Mouse (Mus musculus) heart, embryonic 15.5 days (tissue): ENCODE measurements around the gene Ube4b. TPM values are rescaled to one million over a fixed set of nuclear protein-coding genes. Genes with fewer than 3 reads are reported as not detected.

Source experiments
- ATAC-seq: fragments of 200-750 bp; cut with Nextera tagmentation; replicated peaks from 2 replicates; pipeline ENCODE4 v1.8.0; 2017; ENCODE audit warnings: low read depth, moderate TSS enrichment; ENCODE audit not compliant: insufficient number of reproducible peaks, insufficient read depth, low FRiP score
- H3K27ac ChIP-seq: fragments of 300-500 bp; sonication (generic); 2 replicates; pipeline ENCODE4 v1.5.1; 2015; ENCODE audit warnings: mild to moderate bottlenecking, inconsistent platforms
- H3K27me3 ChIP-seq: fragments of 300-500 bp; sonication (generic); 2 replicates; pipeline ENCODE4 v1.6.1; 2015; ENCODE audit warnings: inconsistent platforms
- H3K36me3 ChIP-seq: fragments of 300-500 bp; sonication (generic); 2 replicates; pipeline ENCODE4 v1.6.1; 2015; ENCODE audit warnings: mild to moderate bottlenecking, inconsistent platforms
- H3K4me1 ChIP-seq: fragments of 300-500 bp; sonication (generic); replicated peaks from 2 replicates; pipeline ENCODE4 v1.6.1; 2015; ENCODE audit warnings: inconsistent platforms
- H3K4me2 ChIP-seq: fragments of 300-500 bp; sonication (generic); 2 replicates; pipeline ENCODE4 v1.6.1; 2015; ENCODE audit warnings: inconsistent platforms, mild to moderate bottlenecking, moderate library complexity
- H3K4me3 ChIP-seq: fragments of 300-500 bp; sonication (generic); 2 replicates; pipeline ENCODE4 v1.5.1; 2015; ENCODE audit warnings: mild to moderate bottlenecking, inconsistent platforms
- H3K9ac ChIP-seq: fragments of 300-500 bp; sonication (generic); 2 replicates; pipeline ENCODE4 v1.6.1; 2015; ENCODE audit warnings: mild to moderate bottlenecking, inconsistent platforms
- H3K9me3 ChIP-seq: fragments of 300-500 bp; sonication (generic); replicated peaks from 2 replicates; pipeline ENCODE4 v1.6.1; 2016; ENCODE audit warnings: inconsistent platforms
- WGBS: fragments of 180-500 bp; shearing (Covaris S2); methylation state at CpG from one replicate; pipeline ENCODE4 v1.1.7; 2015; ENCODE audit warnings: mixed read lengths; 5-methylcytosine and 5-hydroxymethylcytosine counted together
- polyA plus RNA-seq: library from polyadenylated mRNA; unstranded; fragments of >200 nt; fragmentation: Nextera tagmentation; extraction: Ambion mirVana; gene quantifications from 2 replicates; pipeline ENCODE4 v1.2.1, GENCODE M21; 2015

Gene Ube4b
- polyA plus RNA-seq, 1 experiment from 2014 or later, result 27.2 TPM

GRCm38 (mm10) chr4:149357982-149358381 is 68.6 kb downstream of the Ube4b start:
- WGBS, result 92% methylated on average over 5 of the region's 5 CpGs
- Histone ChIP-seq H3K36me3 (peaks cover 87% of the 10 kb centered on the region), H3K4me3 (no peak overlapping the region), H3K9ac (no peak overlapping the region), H3K27me3 (no peaks in the 10 kb centered on the region), H3K9me3 (no peaks in the 10 kb centered on the region), H3K4me1 (no peaks in the 10 kb centered on the region), H3K4me2 (no peak overlapping the region), H3K27ac (no peak overlapping the region)
- no peak for ATAC-seq

GRCm38 (mm10) chr4:149354671-149355070 is 71.9 kb downstream of the Ube4b start:
- no peaks in the 10 kb centered on the region for H3K27me3 ChIP-seq
- ATAC-seq, result no peak
- peaks cover 94% of the 10 kb centered on the region for H3K36me3 ChIP-seq
- no peaks in the 10 kb centered on the region for H3K9me3 ChIP-seq
- H3K27ac ChIP-seq, result no peak overlapping the region
- no peak overlapping the region for H3K9ac ChIP-seq
- 93% methylated on average over 8 of the region's 8 CpGs for WGBS
- H3K4me2 ChIP-seq, result no peak overlapping the region
- 0 out of 2 replicates have a peak, but pooled peaks cover 2% of the 10 kb centered on the region for H3K4me1 ChIP-seq
- H3K4me3 ChIP-seq, result no peak overlapping the region

GRCm38 (mm10) chr4:149351596-149352150 is 74.9 kb downstream of the Ube4b start:
- Histone ChIP-seq H3K27ac (no peak overlapping the region), H3K9ac (no peak overlapping the region), H3K4me2 (no peak overlapping the region), H3K27me3 (no peaks in the 10 kb centered on the region), H3K36me3 (peaks cover 92% of the 10 kb centered on the region), H3K4me3 (no peak overlapping the region), H3K4me1 (peaks cover 3% of the 10 kb centered on the region), H3K9me3 (no peaks in the 10 kb centered on the region)
- 55% methylated on average over 8 of the region's 8 CpGs for WGBS
- no peak for ATAC-seq

DNA sequence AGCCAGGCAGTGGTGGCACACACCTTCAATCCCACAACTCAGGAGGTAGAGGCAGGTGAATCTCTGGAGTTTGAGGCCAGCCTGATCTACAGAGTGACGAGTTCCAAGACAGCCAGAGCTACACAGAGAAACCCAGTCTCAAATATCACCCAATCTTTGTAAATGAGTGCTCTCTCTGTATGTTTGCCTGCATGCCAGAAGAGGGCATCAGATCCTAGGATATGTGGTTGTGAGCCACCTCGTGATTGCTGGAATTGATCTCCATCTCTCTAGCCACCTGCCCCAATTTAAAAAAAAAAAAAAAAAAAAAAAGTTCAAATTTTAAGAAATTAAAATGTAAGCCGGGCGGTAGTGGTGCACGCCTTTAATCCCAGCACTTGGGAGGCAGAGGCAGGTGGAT is 77.6 kb downstream of the Ube4b start:
- no peak for ATAC-seq
- WGBS, result 84% methylated on average over 5 of the region's 5 CpGs
- no peak overlapping the region for H3K4me2 ChIP-seq

GRCm38 (mm10) chr4:149345873-149346272 is 80.7 kb downstream of the Ube4b start:
- Histone ChIP-seq H3K4me3 (no peak overlapping the region), H3K27me3 (no peaks in the 10 kb centered on the region), H3K9ac (no peak overlapping the region), H3K4me2 (no peak overlapping the region), H3K36me3 (peaks cover 68% of the 10 kb centered on the region), H3K4me1 (peaks cover 22% of the 10 kb centered on the region), H3K27ac (peak overlapping the region; percentile 35), H3K9me3 (no peaks in the 10 kb centered on the region)
- peak; percentile 32 for ATAC-seq
- 42% methylated on average over 5 of the region's 5 CpGs for WGBS

More for the DNA sequence above, 77.6 kb downstream of the Ube4b start:
- H3K9me3 ChIP-seq, result no peaks in the 10 kb centered on the region
- no peak overlapping the region for H3K9ac ChIP-seq
- H3K36me3 ChIP-seq, result peaks cover 76% of the 10 kb centered on the region
- H3K4me3 ChIP-seq, result no peak overlapping the region
- no peaks in the 10 kb centered on the region for H3K27me3 ChIP-seq
- no peak overlapping the region for H3K27ac ChIP-seq
- peaks cover 20% of the 10 kb centered on the region for H3K4me1 ChIP-seq

DNA sequence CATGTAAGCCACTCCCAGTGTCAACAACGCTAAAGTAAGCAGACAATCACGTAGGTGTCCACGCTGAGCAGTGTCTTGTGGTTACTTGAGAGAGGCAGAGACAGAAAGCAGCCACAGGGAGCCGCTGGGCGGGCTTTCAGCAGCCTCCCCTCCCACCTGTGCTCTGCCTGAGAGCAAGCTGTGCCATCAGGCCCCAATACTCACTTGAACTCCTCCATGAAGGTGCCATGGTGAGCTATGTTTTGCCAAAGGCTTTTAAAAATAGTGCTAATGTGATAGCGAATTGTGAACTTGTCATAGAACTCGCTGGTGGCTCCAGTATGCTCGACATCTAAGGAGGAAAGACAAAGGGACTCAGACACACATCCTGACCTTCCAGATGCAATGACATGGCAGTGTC is 82.2 kb downstream of the Ube4b start:
- H3K36me3 ChIP-seq, result peaks cover 52% of the 10 kb centered on the region
- no peak for ATAC-seq
- WGBS, result 66% methylated on average over 8 of the region's 8 CpGs
- H3K27me3 ChIP-seq, result no peaks in the 10 kb centered on the region
- H3K4me1 ChIP-seq, result peaks cover 36% of the 10 kb centered on the region
- no peaks in the 10 kb centered on the region for H3K9me3 ChIP-seq
- no peak overlapping the region for H3K4me2 ChIP-seq
- no peak overlapping the region for H3K9ac ChIP-seq
- H3K27ac ChIP-seq, result no peak overlapping the region
- no peak overlapping the region for H3K4me3 ChIP-seq

DNA sequence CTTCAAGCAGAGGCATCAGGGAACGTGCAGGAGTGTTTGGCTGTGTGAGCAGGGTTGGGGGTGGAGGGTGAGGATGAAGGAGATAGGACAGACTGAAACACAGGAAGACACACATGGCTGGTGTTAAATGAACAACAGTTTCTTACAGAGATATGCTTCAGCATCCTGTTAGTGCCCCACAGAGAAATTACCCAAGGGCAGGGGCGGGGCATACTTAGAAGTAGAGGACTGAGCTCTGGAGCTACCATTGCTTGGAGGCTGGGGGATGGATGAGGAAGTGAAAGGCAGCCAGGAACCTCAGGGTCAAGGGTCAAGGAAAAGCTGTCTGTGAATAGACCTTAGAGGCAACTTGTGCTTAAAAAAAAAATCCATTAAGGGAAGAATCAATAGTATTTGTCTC is 85.9 kb downstream of the Ube4b start:
- Histone ChIP-seq H3K9me3 (no peaks in the 10 kb centered on the region), H3K27ac (0 out of 2 replicates have a peak overlapping the region, but pooled peaks have one; percentile 18), H3K4me1 (peaks cover 45% of the 10 kb centered on the region), H3K9ac (no peak overlapping the region), H3K4me2 (no peak overlapping the region), H3K4me3 (no peak overlapping the region), H3K27me3 (no peaks in the 10 kb centered on the region), H3K36me3 (peaks cover 44% of the 10 kb centered on the region)
- ATAC-seq, result no peak
- WGBS, result 54% methylated on average over 2 of the region's 2 CpGs

GRCm38 (mm10) chr4:149339426-149340214 is 86.9 kb downstream of the Ube4b start:
- no peak overlapping the region for H3K4me2 ChIP-seq
- H3K27me3 ChIP-seq, result no peaks in the 10 kb centered on the region
- peaks cover 53% of the 10 kb centered on the region for H3K36me3 ChIP-seq
- ATAC-seq, result no peak
- H3K9me3 ChIP-seq, result no peaks in the 10 kb centered on the region
- H3K27ac ChIP-seq, result 0 out of 2 replicates have a peak overlapping the region, but pooled peaks have one; percentile 18
- 58% methylated on average over 5 of the region's 5 CpGs for WGBS
- H3K9ac ChIP-seq, result no peak overlapping the region
- peaks cover 39% of the 10 kb centered on the region for H3K4me1 ChIP-seq
- no peak overlapping the region for H3K4me3 ChIP-seq

GRCm38 (mm10) chr4:149338137-149338536 is 88.4 kb downstream of the Ube4b start:
- H3K9ac ChIP-seq, result no peak overlapping the region
- peaks cover 60% of the 10 kb centered on the region for H3K36me3 ChIP-seq
- peaks cover 35% of the 10 kb centered on the region for H3K4me1 ChIP-seq
- H3K4me3 ChIP-seq, result no peak overlapping the region
- no peak overlapping the region for H3K27ac ChIP-seq
- 59% methylated on average over 2 of the region's 2 CpGs for WGBS
- no peaks in the 10 kb centered on the region for H3K9me3 ChIP-seq
- ATAC-seq, result no peak
- H3K4me2 ChIP-seq, result no peak overlapping the region
- H3K27me3 ChIP-seq, result no peaks in the 10 kb centered on the region

- no peak overlapping the region for H3K4me2 ChIP-seq
- H3K4me3 ChIP-seq, result no peak overlapping the region
- H3K9me3 ChIP-seq, result no peaks in the 10 kb centered on the region
- 34% methylated on average over 9 of the region's 9 CpGs for WGBS
- H3K9ac ChIP-seq, result no peak overlapping the region
- H3K27ac ChIP-seq, result no peak overlapping the region
- H3K4me1 ChIP-seq, result peaks cover 35% of the 10 kb centered on the region
- H3K36me3 ChIP-seq, result peaks cover 60% of the 10 kb centered on the region
- no peaks in the 10 kb centered on the region for H3K27me3 ChIP-seq
- no peak for ATAC-seq
Measured at GRCm38 (mm10) chr4:149337353-149337752, 89.2 kb downstream of the Ube4b start.

DNA sequence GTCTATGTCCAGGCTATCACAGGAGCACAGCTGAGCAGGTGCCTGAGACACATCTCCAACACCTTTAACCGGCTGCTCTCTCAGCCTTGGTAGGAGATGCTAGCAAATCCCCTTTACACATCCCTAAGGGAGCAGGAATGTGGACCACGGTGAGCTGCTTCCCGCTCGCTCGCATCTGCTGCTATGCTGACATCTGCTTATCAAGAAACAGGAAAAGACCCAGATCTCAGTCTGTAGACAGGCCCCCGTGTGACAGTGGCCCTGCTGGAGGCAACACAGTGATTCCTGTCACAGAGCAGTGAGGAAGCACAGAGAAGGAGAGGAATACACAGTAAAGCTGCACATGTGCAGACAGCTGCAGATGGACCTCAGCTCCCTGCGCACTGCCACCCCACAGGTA is 90.2 kb downstream of the Ube4b start:
- Histone ChIP-seq H3K36me3 (peaks cover 56% of the 10 kb centered on the region), H3K4me1 (peaks cover 35% of the 10 kb centered on the region), H3K27ac (no peak overlapping the region), H3K9ac (no peak overlapping the region), H3K27me3 (no peaks in the 10 kb centered on the region), H3K4me2 (no peak overlapping the region), H3K4me3 (no peak overlapping the region), H3K9me3 (no peaks in the 10 kb centered on the region)
- 39% methylated on average over 7 of the region's 7 CpGs for WGBS
- 0 out of 2 replicates have a peak, but pooled peaks have one; percentile 51 for ATAC-seq

DNA sequence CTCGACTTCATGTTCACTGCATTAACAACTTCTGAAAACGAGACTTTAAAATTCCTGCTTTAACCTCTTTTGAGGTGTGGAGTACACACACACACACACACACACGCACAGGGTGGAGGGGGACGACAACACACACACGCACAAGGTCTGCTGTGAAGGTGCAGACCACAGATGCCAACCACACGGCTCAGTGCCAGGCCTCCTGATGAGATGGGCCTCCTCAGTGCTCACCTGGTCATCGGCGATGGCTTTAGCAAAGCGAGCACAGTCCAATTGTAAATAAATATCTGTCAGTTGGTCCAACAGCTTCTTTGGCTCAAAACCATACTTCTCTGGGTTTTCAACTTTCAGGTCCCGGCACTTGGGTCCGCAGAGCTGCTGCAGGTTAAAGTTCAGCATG is 91.7 kb downstream of the Ube4b start:
- Histone ChIP-seq H3K9me3 (no peaks in the 10 kb centered on the region), H3K36me3 (peaks cover 67% of the 10 kb centered on the region), H3K27me3 (no peaks in the 10 kb centered on the region), H3K4me2 (no peak overlapping the region), H3K9ac (no peak overlapping the region), H3K4me3 (no peak overlapping the region), H3K4me1 (peaks cover 21% of the 10 kb centered on the region), H3K27ac (no peak overlapping the region)
- ATAC-seq, result no peak
- WGBS, result 91% methylated on average over 11 of the region's 11 CpGs
